Mouse (Mus musculus): ENCODE measurements around the gene Ccdc155.
"Not testable (repeated sequence)": the region's sequence is repeated elsewhere in the genome, so short reads cannot be mapped to it uniquely, and the experiment has no call there.

Gene Ccdc155

GRCm38 (mm10) chr7:45189600-45189999 lies 15.1 kb downstream of the Ccdc155 start:
- DNase-seq, result no peak

- no peak for DNase-seq
Observed at GRCm38 (mm10) chr7:45185921-45186320, 18.8 kb downstream of the Ccdc155 start.

- no peak for DNase-seq
Observed at GRCm38 (mm10) chr7:45183672-45184071, 21.0 kb downstream of the Ccdc155 start.

GRCm38 (mm10) chr7:45182606-45183005 lies 22.1 kb downstream of the Ccdc155 start:
- peak; percentile 51 for DNase-seq

GRCm38 (mm10) chr7:45182199-45182601 lies 22.5 kb downstream of the Ccdc155 start:
- DNase-seq, result peak; percentile 89

GRCm38 (mm10) chr7:45181540-45181939 lies 23.2 kb downstream of the Ccdc155 start:
- DNase-seq, result no peak

GRCm38 (mm10) chr7:45180896-45181477 lies 23.7 kb downstream of the Ccdc155 start, which contains the start of gene Pth2:
Gene Pth2, plus strand, starts transcription at chr7:45180995.
- peak; percentile 63 for DNase-seq

- no peak for DNase-seq
Observed at GRCm38 (mm10) chr7:45179469-45179868, 25.2 kb downstream of the Ccdc155 start, which contains the start of gene Gfy. Gene Gfy, minus strand, starts transcription at chr7:45179569.

GRCm38 (mm10) chr7:45178550-45178949 lies 26.1 kb downstream of the Ccdc155 start:
- DNase-seq, result no peak

- no peak for DNase-seq
Observed at GRCm38 (mm10) chr7:45176356-45176755, 28.3 kb downstream of the Ccdc155 start.

GRCm38 (mm10) chr7:45175929-45176328 lies 28.8 kb downstream of the Ccdc155 start:
- no peak for DNase-seq

GRCm38 (mm10) chr7:45175398-45175797 lies 29.3 kb downstream of the Ccdc155 start:
- DNase-seq, result no peak

- DNase-seq, result no peak
Observed at GRCm38 (mm10) chr7:45174567-45175280, 30.0 kb downstream of the Ccdc155 start.

- not testable (repeated sequence) for DNase-seq
Observed at GRCm38 (mm10) chr7:45173772-45174171, 30.9 kb downstream of the Ccdc155 start.

GRCm38 (mm10) chr7:45172974-45173373 lies 31.7 kb downstream of the Ccdc155 start:
- DNase-seq, result no peak

GRCm38 (mm10) chr7:45169495-45169894 lies 35.2 kb downstream of the Ccdc155 start:
- peak; percentile 83 for DNase-seq

- peak; percentile 81 for DNase-seq
Observed at GRCm38 (mm10) chr7:45168656-45169055, 36.0 kb downstream of the Ccdc155 start.

- DNase-seq, result peak; percentile 91
Observed at GRCm38 (mm10) chr7:45167761-45168445, 36.8 kb downstream of the Ccdc155 start.

- DNase-seq, result peak; percentile 77
Observed at GRCm38 (mm10) chr7:45166950-45167401, 37.7 kb downstream of the Ccdc155 start.

GRCm38 (mm10) chr7:45165701-45166100 lies 39.0 kb downstream of the Ccdc155 start:
- DNase-seq, result no peak

- DNase-seq, result peak; percentile 84
Observed at GRCm38 (mm10) chr7:45164833-45165232, 39.9 kb downstream of the Ccdc155 start.

- DNase-seq, result peak; percentile 87
Observed at GRCm38 (mm10) chr7:45163735-45164490, 40.8 kb downstream of the Ccdc155 start, which contains the start of gene Slc17a7. Gene Slc17a7, plus strand, starts transcription at chr7:45163949.

Measured in cerebellum, adult 9-10 months (tissue).